Mouse (Mus musculus): ENCODE measurements around the gene Spem1. TPM values are rescaled to one million over a fixed set of nuclear protein-coding genes. Genes with fewer than 3 reads are reported as not detected.

Spem1 gene
- polyA plus RNA-seq, 1 experiment: 0.41 TPM

- Histone ChIP-seq H3K4me3 (replicated peaks; ENCODE audit: extremely low read depth, low read depth, low read length) (peak within 1 kb of the TSS; percentile 99), H3K4me1 (ENCODE audit: control insufficient read depth, insufficient read depth, low read length) (0 out of 2 replicates have a peak, but pooled peaks cover 2% of the 10 kb centered on the region)
- no peak for DNase-seq
- TF ChIP-seq CTCF (IDR thresholded peaks at IDR 0.05; ENCODE audit: insufficient read depth, low read length) (no peak), POLR2A (IDR thresholded peaks at IDR 0.05; ENCODE audit: borderline replicate concordance, extremely low read depth, low read depth, low read length) (no peak)
- under 1% methylated on average over 32 of the region's 32 CpGs for WGBS
Observed at GRCm38 (mm10) chr11:69837604-69837951, 15.6 kb upstream of the Spem1 start, which contains the start of gene Nlgn2. TSS of gene Nlgn2 (minus strand) at chr11:69837784.

GRCm38 (mm10) chr11:69836703-69837576 lies 15.0 kb upstream of the Spem1 start:
- Histone ChIP-seq H3K4me1 (ENCODE audit: control insufficient read depth, insufficient read depth, low read length) (0 out of 2 replicates have a peak, but pooled peaks cover 2% of the 10 kb centered on the region), H3K4me3 (replicated peaks; ENCODE audit: extremely low read depth, low read depth, low read length) (peak overlapping the region; percentile 66)
- DNase-seq: no peak
- TF ChIP-seq POLR2A (IDR thresholded peaks at IDR 0.05; ENCODE audit: borderline replicate concordance, extremely low read depth, low read depth, low read length): no peak
- no peak for TF ChIP-seq CTCF (IDR thresholded peaks at IDR 0.05; ENCODE audit: insufficient read depth, low read length)
- 4% methylated on average over 51 of the region's 52 CpGs for WGBS

GRCm38 (mm10) chr11:69835966-69836335 lies 14.0 kb upstream of the Spem1 start:
- H3K4me3 ChIP-seq (replicated peaks; ENCODE audit: extremely low read depth, low read depth, low read length): no peak overlapping the region
- 36% methylated on average over 4 of the region's 4 CpGs for WGBS

GRCm38 (mm10) chr11:69835326-69835965 lies 13.5 kb upstream of the Spem1 start:
- H3K4me1 ChIP-seq (ENCODE audit: control insufficient read depth, insufficient read depth, low read length): 0 out of 2 replicates have a peak, but pooled peaks cover 2% of the 10 kb centered on the region
- TF ChIP-seq CTCF (IDR thresholded peaks at IDR 0.05; ENCODE audit: insufficient read depth, low read length): no peak
- no peak for TF ChIP-seq POLR2A (IDR thresholded peaks at IDR 0.05; ENCODE audit: borderline replicate concordance, extremely low read depth, low read depth, low read length)
- no peak for DNase-seq
- WGBS: 54% methylated on average over 9 of the region's 9 CpGs
- no peak overlapping the region for H3K4me3 ChIP-seq (replicated peaks; ENCODE audit: extremely low read depth, low read depth, low read length)

More at GRCm38 (mm10) chr11:69835966-69836335, 14.0 kb upstream of the Spem1 start:
- 0 out of 2 replicates have a peak, but pooled peaks cover 2% of the 10 kb centered on the region for H3K4me1 ChIP-seq (ENCODE audit: control insufficient read depth, insufficient read depth, low read length)
- DNase-seq: no peak
- no peak for TF ChIP-seq CTCF (IDR thresholded peaks at IDR 0.05; ENCODE audit: insufficient read depth, low read length)
- no peak for TF ChIP-seq POLR2A (IDR thresholded peaks at IDR 0.05; ENCODE audit: borderline replicate concordance, extremely low read depth, low read depth, low read length)

GRCm38 (mm10) chr11:69834001-69834549 lies 12.1 kb upstream of the Spem1 start:
- WGBS: 27% methylated on average over 46 of the region's 48 CpGs
- DNase-seq: peak; percentile 39
- Histone ChIP-seq H3K4me1 (ENCODE audit: control insufficient read depth, insufficient read depth, low read length) (0 out of 2 replicates have a peak, but pooled peaks cover 2% of the 10 kb centered on the region), H3K4me3 (replicated peaks; ENCODE audit: extremely low read depth, low read depth, low read length) (no peak overlapping the region)
- no peak for TF ChIP-seq CTCF (IDR thresholded peaks at IDR 0.05; ENCODE audit: insufficient read depth, low read length)

GRCm38 (mm10) chr11:69833554-69833953 lies 11.6 kb upstream of the Spem1 start:
- DNase-seq: no peak

GRCm38 (mm10) chr11:69828832-69829231 lies 6.9 kb upstream of the Spem1 start:
- 78% methylated on average over 5 of the region's 5 CpGs for WGBS
- TF ChIP-seq CTCF (IDR thresholded peaks at IDR 0.05; ENCODE audit: insufficient read depth, low read length): no peak
- Histone ChIP-seq H3K4me3 (replicated peaks; ENCODE audit: extremely low read depth, low read depth, low read length) (no peak overlapping the region), H3K4me1 (ENCODE audit: control insufficient read depth, insufficient read depth, low read length) (no peaks in the 10 kb centered on the region)
- no peak for DNase-seq

More at GRCm38 (mm10) chr11:69833554-69833953, 11.6 kb upstream of the Spem1 start:
- Histone ChIP-seq H3K4me1 (ENCODE audit: control insufficient read depth, insufficient read depth, low read length) (0 out of 2 replicates have a peak, but pooled peaks cover 2% of the 10 kb centered on the region), H3K4me3 (replicated peaks; ENCODE audit: extremely low read depth, low read depth, low read length) (no peak overlapping the region)
- 69% methylated on average over 8 of the region's 8 CpGs for WGBS
- TF ChIP-seq POLR2A (IDR thresholded peaks at IDR 0.05; ENCODE audit: borderline replicate concordance, extremely low read depth, low read depth, low read length) (no peak), CTCF (IDR thresholded peaks at IDR 0.05; ENCODE audit: insufficient read depth, low read length) (no peak)

GRCm38 (mm10) chr11:69823456-69823855 lies 1.5 kb upstream of the Spem1 start:
- TF ChIP-seq CTCF (IDR thresholded peaks at IDR 0.05; ENCODE audit: insufficient read depth, low read length): no peak
- TF ChIP-seq POLR2A (IDR thresholded peaks at IDR 0.05; ENCODE audit: borderline replicate concordance, extremely low read depth, low read depth, low read length): no peak
- Histone ChIP-seq H3K4me3 (replicated peaks; ENCODE audit: extremely low read depth, low read depth, low read length) (no peak overlapping the region), H3K4me1 (ENCODE audit: control insufficient read depth, insufficient read depth, low read length) (no peaks in the 10 kb centered on the region)
- 66% methylated on average over 2 of the region's 2 CpGs for WGBS
- no peak for DNase-seq

- no peak for DNase-seq
- 83% methylated on average over 8 of the region's 8 CpGs for WGBS
- TF ChIP-seq POLR2A (IDR thresholded peaks at IDR 0.05; ENCODE audit: borderline replicate concordance, extremely low read depth, low read depth, low read length) (no peak), CTCF (IDR thresholded peaks at IDR 0.05; ENCODE audit: insufficient read depth, low read length) (no peak)
- no peaks in the 10 kb centered on the region for H3K4me1 ChIP-seq (ENCODE audit: control insufficient read depth, insufficient read depth, low read length)
- H3K4me3 ChIP-seq (replicated peaks; ENCODE audit: extremely low read depth, low read depth, low read length): no peak overlapping the region
Observed at GRCm38 (mm10) chr11:69818871-69819270, 3.1 kb downstream of the Spem1 start.
